Mouse (Mus musculus) heart, postnatal 36 days (tissue): Measurements from ENCODE around the gene Pip5kl1. TPM values are rescaled to one million over a fixed set of nuclear protein-coding genes. Genes with fewer than 3 reads are reported as not detected.

Experiments used
- DNase-seq, 2 experiments: peaks; one replicate each; pipeline ENCODE4 v3.0.0; 2021 to 2022
- intact Hi-C: fragments of 180-260 bp; cut with DNase I; formaldehyde crosslinking; loops from one replicate; pipeline ENCODE4 v1.15.1; 2025
- total RNA-seq, 2 experiments: library from RNA; stranded (reverse); gene quantifications; 2 replicates each; pipeline ENCODE4 v1.2.3; 2021

The Pip5kl1 gene
- total RNA-seq, result under 1 TPM in 1 of 2 experiments, not detected in 1; 0.43 TPM

DNA sequence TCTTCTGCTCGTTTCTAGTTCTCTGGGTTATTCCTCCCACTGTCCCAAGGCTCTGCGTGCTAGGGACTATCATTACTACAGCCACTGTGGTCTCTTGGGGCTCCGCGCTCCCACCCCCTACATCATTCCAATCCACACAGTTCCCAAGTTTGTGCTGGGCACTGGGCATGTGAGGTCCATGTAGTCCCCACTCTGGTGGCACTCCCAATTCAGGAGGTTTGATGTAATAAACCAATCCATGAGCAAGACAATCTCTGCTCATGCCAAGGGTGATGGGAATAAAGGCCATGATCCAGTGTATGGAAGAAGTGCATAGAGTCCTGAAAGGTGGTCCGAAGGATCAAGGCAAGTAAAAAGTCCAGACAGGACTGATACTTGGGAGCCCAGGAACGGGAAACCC lies at the start of gene Pip5kl1:
TSS of gene Pip5kl1 (plus strand) at position 301 of the 400 bp plus-strand sequence.
- intact Hi-C loops, result no loop called here
- no peak for DNase-seq

DNA sequence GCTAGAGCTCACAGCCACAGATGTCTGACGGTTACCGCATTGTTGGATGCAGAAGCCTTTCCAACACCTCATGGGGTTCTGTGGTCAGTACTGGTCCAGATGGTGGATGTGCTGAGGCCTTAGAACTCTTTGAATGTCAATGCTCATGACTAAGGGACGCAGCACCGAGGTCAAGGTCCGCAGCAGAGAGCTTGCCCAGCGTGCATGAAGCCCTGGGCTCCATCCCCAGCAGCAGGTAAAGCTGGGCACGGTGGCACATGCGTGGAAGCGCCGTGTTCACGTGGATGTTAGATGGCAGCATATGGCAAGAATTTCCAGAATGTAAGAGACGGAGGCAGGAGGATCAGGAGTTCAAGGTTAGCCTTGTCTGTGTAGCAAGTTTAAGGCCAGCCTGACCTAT lies 48.8 kb upstream of the Pip5kl1 start:
- intact Hi-C loops, result no loop called here
- no peak for DNase-seq

DNA sequence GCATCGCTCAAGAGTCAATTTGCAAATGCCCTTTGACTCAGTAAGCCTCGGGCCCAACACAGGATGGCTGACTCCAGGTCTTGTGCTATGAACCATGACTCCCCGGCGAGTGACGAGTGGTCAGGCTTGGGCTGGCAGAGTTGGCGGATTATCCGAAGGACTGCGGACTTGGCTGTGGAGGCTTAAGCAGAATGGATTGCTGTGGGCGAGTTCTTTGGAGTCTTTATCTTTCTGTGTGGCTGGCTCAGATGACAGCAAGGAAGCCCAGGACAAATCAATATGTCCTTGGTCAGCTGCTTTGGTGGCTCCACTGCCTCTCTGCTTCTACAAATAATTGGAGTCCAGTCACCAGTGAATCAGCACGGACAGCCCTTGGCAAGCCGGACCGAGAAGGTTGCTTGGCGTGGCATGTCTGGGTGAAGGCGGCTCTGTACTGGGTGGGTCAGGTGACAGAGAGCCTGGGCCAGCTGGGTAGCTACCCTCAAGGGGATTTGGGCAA lies 47.1 kb upstream of the Pip5kl1 start:
- DNase-seq, result no peak

DNA sequence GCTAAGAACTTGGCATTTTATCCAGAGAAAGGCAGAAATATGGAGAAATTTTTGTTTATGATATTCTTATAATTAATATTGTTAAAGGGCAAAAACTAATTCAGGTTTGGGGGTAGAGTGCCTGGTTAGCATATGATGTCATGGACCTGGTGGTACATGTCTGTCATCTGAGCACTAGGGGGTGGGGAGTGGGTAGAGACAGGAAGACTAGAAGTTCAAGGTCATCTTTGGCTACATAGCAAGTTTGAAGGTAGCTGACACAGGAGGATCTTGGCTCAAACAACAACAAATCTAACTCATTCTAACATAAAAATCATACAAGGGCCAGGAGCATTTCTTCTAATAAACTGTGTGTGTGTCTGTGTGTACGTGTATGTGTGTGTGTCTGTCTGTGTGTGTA lies 46.3 kb upstream of the Pip5kl1 start:
- no peak for DNase-seq
- intact Hi-C loops, result no loop called here

More for the DNA sequence above, 47.1 kb upstream of the Pip5kl1 start:
- intact Hi-C loops, result no loop called here

DNA sequence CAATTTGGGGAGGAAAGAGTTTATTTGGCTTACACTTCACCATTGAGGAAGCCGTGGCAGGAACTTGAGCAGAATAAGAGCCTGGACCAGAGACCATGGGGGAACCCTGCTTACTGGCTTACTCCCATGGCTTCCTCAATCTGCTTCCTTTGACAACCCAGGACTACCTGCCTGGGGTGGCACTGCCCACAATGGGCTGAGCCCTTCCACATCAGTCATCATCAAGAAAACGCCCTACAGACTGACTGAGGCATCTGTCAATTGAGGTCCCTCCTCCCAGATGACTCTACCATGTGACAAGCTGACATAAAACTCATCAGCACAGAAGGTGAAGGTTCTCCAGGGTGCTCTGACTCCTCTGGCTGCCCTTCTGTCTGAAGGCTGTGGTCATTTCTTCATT lies 44.1 kb upstream of the Pip5kl1 start:
- intact Hi-C loops, result no loop called here
- no peak for DNase-seq

DNA sequence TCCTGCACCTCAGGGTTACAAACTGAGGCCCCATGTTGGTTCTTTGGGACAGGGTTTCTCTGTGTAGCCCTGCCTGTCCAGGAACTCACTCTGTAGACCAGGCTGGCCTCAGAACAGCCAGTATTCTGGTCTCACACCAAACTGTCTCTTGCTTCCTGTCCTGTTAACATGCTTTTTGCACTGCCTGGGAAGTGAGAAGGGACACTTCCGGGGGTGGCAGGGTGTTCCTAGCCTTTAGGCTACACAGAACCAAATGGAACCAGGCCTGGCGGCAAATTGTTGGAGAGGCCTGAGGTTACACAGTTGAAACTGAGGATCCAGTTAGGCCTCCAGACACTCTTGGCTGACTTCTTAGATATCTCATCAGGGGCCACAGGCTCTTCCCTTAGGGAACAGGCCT lies 41.4 kb upstream of the Pip5kl1 start:
- intact Hi-C loops, result no loop called here
- no peak for DNase-seq

DNA sequence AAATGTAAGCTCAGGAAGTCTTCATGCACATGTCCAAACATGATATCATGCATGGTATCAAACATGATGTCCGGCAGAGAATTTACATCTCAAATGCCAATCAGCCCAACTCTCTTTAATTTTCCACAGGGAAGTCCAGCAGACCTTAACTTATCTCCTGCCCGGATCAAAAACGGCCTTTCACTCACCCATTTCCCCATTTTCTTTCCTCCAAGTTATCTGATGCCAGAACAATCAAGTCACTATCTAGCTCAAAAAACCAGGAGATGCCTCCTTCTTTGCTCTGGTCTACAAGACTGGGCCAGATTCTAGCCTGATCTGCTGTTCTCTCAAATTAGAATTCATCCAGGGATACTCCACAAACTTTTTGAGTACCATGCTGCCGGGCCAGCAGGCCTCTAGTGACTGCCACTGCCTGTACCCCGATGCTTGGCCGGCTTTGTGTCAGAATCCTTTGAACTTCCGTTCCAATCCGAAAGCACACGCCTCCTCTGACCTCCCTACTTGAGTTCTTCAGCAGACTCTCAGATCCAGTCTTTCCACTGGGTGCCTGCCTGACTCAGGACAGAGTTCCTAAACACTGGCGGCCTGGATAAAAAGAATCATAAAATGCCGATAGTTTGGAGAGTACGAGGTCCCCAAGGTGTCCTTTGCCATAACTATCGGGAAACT lies 40.4 kb upstream of the Pip5kl1 start:
- peak; percentile 52 to 57 for DNase-seq
- intact Hi-C loops, result loop anchor here (2.0 kb wide), 2 partner anchors 23 to 47 kb away; no protein-coding TSS in a partner anchor

DNA sequence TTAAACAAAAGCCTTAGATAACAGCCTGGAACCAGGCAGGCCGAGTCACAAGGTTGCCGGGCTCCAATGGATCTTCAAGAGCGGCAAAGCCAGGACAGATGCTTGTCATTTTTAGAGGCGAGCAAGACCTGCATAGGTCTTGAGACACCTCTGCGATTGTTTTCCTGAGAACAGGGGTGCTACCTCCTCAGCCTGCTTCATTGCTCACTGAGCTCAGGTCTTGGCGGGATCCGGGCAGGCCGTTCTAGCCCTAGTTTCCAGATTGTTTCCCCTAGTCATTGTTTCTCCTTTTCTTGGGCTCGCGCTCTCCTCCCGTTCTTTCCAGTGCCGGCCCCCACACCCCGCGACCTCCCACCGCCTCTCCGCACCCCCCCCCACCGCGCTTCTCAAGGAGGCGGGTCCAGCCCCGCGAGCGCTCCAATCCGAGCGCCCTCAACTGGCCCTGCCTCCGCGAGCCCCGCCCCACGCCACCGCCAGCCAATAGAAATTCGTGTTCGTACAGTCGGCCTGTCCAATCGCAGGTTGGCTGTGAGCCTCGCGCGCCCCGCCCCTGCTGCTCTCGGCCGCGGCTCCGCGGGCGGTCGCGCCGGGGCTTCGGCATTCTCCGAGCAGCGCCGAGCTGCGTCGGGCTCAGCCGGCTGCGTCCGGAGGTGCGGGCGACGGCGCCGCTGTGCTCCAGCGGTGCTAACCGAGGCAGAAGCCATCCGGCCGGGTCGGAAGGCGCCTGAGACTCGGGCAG lies 39.7 kb upstream of the Pip5kl1 start, which contains the start of gene Fam102a:
TSS of gene Fam102a (plus strand) at position 600 of the 739 bp plus-strand sequence.
- intact Hi-C loops, result loop anchor here (2.0 kb wide), 2 partner anchors 24 to 48 kb away; no protein-coding TSS in a partner anchor
- peak; percentile 98 for DNase-seq

DNA sequence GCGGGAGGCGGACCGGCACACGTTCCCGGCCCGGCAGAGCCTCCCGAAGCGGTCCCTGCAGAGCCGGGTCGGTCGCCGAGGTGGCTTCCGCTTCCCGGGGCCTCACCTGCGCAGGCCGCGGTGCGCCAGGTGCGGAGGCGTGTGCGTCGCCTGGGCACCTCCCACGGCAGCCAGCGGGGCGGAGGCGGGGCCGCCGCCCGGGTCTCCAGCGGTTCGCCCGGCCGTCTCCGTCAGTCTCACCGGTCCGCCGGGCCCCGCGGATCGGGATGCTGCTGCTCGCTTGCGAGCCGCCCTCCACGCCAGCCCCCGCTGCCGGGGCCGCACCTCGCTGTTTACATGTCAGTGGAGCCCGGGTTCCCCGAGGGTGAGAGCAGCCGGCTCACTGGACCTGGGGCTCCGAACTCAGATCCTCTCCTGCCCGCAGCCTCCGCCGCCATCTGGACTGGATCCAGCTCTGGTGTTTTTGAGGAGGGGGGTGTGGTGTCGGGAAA lies 39.1 kb upstream of the Pip5kl1 start:
- intact Hi-C loops, result loop anchor here (2.0 kb wide), 2 partner anchors 25 to 49 kb away; no protein-coding TSS in a partner anchor
- peak in 1 of 2 experiments; percentile 49 for DNase-seq

DNA sequence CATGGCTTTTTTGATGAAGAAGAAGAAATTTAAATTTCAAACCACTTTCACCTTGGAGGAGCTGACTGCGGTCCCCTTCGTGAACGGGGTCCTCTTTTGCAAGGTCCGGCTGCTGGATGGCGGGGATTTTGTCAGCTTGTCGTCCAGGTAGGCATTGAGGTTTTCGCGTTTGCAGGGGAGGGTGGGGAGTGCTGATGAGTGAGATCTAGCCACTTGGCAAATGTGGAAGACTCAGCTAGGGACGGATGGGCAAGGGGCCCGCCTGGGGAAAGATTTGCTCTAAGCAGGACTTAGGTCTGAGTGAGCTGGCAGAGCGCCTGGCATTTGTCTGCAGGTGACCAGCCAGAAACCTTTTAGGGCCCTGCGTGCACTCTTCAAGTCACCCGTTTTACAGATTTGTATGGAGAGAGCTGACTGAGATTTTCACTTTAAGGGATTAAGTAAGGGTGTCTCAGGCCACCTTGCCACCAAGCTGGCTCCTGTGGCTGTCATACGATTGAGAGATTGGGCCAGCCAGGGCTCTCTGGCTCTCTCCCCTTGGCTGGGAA lies 38.4 kb upstream of the Pip5kl1 start:
- intact Hi-C loops, result loop anchor here (2.0 kb wide), 1 partner anchor 31 kb away; no protein-coding TSS in a partner anchor

DNA sequence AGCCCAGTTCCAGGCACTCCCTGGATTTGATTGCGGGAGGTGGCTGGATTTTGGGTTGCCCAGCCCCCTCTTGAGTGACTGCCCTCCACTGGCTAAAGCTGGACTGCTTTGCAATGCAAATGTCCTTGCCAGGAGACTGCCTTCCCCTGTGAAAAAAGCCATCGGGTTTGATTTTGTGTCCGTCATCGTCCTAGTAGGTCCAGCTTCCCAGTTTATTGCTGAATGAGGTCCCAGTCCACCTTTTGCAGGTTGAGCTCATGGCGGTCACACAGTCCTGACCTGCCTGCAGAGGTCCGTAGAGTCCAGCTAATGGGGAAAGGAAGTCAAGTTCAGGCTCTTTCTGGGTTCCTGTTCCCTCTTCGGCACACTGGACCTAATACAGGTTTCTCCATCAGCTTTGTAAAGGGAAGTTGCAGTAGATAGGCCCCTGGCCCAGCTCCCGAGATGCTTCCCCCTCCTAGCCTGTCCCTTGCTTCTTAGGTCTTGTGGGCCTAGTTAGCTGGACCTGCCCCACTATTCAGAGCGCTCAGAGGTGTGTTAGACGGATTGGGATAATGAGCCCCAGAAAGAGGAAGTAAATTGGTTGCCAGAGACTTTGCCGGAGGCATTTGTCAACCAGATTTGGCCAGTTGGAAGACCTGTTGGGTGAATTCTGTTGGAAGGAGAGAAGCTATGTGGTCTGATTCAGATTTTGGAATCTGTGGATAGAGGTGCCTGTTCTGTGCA lies 37.8 kb upstream of the Pip5kl1 start:
- peak; percentile 44 to 63 for DNase-seq
- intact Hi-C loops, result loop anchor here (2.0 kb wide), 1 partner anchor 30 kb away; no protein-coding TSS in a partner anchor

More for the DNA sequence above, 38.4 kb upstream of the Pip5kl1 start:
- DNase-seq, result peak in 1 of 2 experiments; percentile 43

DNA sequence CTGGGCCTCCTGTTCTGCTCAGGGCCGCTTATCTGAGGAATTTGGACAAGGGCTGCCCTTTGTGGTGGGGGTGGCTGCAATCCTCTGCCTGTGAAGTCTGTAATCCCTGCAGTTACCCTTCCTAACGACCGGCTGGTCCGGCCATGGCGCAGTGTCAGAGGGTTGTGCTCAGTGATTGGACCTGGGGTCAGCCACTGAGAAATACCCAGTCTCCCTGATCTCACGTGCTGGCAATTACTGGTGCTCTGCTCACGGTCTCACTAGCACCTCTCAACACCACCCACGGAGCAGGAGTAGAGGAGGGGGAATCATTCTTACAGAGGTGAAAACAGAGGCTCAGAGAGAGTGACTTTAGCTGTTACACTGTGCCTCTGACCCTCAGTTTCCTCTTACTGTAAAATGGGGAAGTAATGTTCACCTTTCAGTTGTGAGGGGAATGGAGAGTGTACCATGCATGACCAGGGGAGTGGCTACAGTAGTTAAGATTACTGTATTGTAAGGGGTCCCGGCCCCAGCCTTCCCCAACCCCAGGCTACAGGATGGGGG lies 37.2 kb upstream of the Pip5kl1 start:
- no peak for DNase-seq
- intact Hi-C loops, result loop anchor here (2.0 kb wide), 1 partner anchor 29 kb away; no protein-coding TSS in a partner anchor

DNA sequence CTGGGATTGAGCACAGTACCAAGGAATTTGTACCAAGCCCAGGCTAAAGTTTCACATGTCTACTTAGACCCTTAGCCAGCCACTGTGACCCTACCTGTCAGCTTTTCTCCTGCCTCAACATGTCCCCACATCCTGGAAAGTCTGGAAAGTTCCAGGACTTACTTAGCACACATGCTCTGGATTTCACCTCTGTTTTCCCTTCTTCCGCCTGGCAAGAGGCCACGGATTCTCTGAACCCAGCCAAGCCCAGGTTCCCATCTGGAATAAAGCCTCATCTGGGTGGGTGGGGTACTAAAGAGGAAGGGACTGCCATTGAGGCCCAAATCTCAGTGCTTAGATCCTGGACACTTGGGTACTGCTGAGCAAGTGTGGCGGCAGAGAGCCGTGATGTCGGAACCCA lies 36.7 kb upstream of the Pip5kl1 start:
- intact Hi-C loops, result loop anchor here (2.0 kb wide), 1 partner anchor 29 kb away; no protein-coding TSS in a partner anchor
- DNase-seq, result peak; percentile 40 to 41

DNA sequence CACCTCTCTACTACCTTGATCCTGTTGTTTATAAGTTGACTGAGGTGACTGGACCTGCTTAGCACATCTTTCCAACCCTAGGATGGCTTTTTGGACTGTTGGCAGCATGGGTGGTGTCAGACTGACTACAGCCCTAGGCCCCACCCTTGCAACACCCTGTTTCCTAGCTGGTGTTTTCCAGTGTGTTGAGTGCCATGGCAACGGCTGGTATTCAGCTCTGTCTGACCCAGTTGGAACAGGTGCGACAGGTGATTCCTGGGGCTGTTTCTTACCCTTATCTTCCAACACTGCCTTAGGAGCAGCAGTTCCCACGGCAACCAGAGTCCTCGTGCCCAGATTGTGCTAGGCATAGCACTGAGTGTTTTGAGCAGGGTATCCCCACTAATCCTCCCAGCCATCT lies 36.1 kb upstream of the Pip5kl1 start:
- intact Hi-C loops, result no loop called here
- DNase-seq, result no peak

DNA sequence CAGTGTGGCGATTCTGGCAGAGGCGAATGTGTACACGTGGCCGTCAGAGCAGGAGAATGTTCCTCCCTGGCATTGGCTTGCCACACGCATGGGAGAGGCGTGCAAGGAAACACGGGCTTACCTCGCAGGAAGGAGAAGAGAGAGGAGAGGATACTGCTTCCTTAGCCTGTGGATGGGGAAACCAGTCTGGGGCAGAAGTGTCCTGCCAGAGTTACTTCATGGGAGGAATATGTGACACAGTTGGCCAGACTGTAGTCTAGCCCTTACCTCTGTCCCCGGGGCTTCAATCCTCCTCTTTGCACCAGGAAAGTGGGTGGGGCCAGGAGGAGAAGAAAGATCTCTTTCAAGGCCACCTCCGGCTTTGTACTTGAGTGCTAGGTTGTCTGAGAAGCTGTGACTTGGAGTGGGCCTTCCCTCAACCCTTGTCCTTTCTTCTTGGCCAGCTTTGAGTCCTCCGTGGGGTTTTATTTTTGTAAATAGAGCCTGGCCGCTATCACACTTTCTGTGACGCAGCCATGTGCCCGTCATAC lies 35.1 kb upstream of the Pip5kl1 start:
- intact Hi-C loops, result no loop called here
- no peak for DNase-seq

DNA sequence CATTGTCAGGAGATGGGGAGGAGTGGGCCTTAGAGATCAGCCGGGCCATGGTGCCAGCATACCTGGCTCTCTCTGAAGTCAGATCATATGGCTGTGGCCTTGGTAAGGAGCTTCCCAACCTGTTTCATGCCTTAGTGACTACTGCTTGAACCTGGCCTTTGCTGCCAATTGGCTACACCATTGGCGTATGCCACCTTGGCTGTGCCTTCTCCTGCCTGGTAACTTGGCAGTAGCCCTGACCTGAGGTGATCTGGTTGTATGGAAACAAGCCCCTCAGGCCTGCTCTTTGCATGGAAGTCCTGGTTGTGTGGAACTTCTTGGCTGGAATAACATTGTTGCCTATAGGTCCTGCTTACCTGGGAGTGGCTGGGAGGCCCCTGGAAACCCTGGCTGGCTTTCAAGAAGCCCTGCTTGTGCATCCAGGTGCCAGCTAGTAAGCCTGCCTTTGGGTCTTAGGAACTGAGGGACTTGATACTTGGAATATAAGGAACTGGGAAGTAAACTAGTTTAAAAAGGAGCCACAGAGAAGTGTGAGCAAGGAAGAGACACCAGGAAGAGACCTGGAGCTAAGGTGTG lies 33.2 kb upstream of the Pip5kl1 start:
- DNase-seq, result no peak
- intact Hi-C loops, result no loop called here

DNA sequence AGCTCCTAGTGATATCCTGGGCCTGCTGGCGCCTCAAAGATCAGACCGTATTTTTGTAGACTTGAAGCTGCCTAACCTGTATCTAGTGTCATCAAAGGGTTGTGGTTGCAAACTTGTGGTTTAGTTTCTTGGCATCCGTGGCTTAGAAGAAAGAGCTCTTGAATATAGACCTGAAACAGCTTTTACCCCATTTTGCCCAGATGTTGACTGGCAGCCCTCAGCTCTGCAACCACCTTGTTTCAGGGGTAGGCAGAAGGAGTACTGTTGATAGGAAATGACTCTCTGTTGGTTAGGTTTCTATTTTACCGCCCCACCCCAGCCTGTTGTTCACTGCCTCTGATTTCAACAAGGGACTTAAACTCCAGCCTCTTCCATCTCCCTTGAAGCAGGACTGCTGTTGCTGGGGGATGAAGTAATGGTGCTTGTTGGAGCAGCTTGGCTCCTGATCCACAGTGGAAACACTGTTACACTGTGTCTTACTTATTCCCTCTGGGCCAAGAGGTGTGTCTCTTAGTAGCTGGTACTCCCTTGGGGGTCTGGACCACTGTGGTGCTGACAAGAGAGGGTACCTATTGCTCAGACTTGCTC lies 32.5 kb upstream of the Pip5kl1 start:
- intact Hi-C loops, result no loop called here
- DNase-seq, result no peak

DNA sequence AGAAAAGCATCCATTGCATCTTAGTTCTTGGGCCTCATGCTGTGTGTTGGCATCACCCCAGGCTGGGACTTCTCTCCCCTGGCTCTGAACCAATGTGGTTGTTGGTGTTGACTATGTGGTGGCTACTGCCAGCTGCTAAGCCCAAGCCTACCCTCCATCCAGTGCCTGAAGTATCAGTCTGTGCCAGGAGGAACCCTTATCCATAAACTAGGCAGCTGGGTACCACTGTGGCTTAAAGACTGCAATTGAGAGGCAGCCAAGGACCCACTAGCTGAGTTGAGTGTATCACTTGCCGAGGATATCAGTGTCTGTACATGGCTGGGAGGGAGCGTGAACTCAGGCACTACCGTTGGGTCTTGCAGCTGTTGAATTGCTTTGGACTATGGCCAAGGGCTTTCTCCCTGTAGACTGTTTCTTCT lies 31.6 kb upstream of the Pip5kl1 start:
- intact Hi-C loops, result no loop called here
- no peak for DNase-seq

DNA sequence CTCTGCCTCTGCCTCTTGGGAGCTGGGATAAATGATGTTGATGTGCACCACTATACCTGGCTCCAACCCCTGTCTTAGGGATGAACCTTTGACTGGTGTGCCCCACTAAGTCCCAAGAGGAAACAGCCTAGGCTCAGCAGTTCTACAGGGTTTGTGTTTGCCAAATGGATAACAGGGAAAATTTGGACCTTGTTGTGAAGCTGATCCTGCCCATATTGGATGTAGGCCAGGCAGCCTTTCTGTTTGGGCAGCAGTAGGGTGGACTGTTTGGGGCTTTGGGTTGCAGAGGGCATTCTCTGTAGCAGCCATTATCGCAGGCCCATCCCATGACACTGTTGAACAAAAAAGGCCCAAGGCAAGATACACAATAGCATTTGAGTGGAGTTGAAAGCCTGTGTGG lies 27.6 kb upstream of the Pip5kl1 start:
- intact Hi-C loops, result no loop called here
- DNase-seq, result no peak
